Comparison of ENCODE assay signal across 8 mouse cellular contexts in genomic region chr19:7039088-7039720, GRCm38 (mm10). TPM values are rescaled to one million over a fixed set of nuclear protein-coding genes. Genes with fewer than 3 reads are reported as not detected.
DNase-seq lines count a peak whose midpoint lies in the region; ATAC-seq lines count a peak whose summit lies in the region.

No protein-coding gene starts in this region.

- peak overlapping the region; percentile 65 for H3K4me2 ChIP-seq in forebrain, embryonic 15.5 days (replicated peaks)
- peak overlapping the region; percentile 74 for H3K4me2 ChIP-seq in hindbrain, embryonic 11.5 days (replicated peaks; ENCODE audit: low read depth, low read length)

- intact Hi-C loops in gastrocnemius, postnatal 36 days (cut with DNase I) = loop anchor here (5.0 kb wide), 1 partner anchor 42 kb away; the partner anchor contains the start of genes Nudt22 and Trpt1

- peak overlapping the region; percentile 84 for H3K27ac ChIP-seq in forebrain, embryonic 15.5 days (replicated peaks)
- H3K27ac ChIP-seq in hindbrain, embryonic 11.5 days (ENCODE audit: low read depth, low read length) = peak overlapping the region; percentile 87
- peak overlapping the region; percentile 29; the same call in 1 of the 2 replicates for H3K27ac ChIP-seq in macrophage

- peaks cover 37% of the 10 kb centered on the region for H3K4me1 ChIP-seq in forebrain, embryonic 15.5 days
- peaks cover 6% of the 10 kb centered on the region; the same call in 1 of the 2 replicates for H3K4me1 ChIP-seq in hindbrain, embryonic 11.5 days (replicated peaks; ENCODE audit: control insufficient read depth, insufficient read depth, low read length)

- DNase-seq in gastrocnemius, adult 18-20 months (ENCODE audit: low spot score) = peak; percentile 36
- no peak for DNase-seq in gastrocnemius, postnatal 36 days
- peak; percentile 40 for DNase-seq in c-Kit-negative CD71-positive TER-119-positive erythroid progenitor cells, embryonic 14.5 days (ENCODE audit: low read depth, low spot score)
- DNase-seq in hindbrain, embryonic 11.5 days (ENCODE audit: low spot score) = peak; percentile 74
- peak; percentile 56 for DNase-seq in left cerebral cortex, adult 11 months (ENCODE audit: low spot score)
- DNase-seq in spleen, adult 12 weeks (ENCODE audit: low spot score) = peak; percentile 60

- 1% methylated on average over 32 of the region's 35 CpGs for WGBS in forebrain, embryonic 15.5 days
- 2% methylated on average over 35 of the region's 35 CpGs for WGBS in hindbrain, embryonic 11.5 days
- WGBS in macrophage (ENCODE audit: missing documents) = 4% methylated on average over 35 of the region's 35 CpGs

- H3K36me3 ChIP-seq in forebrain, embryonic 15.5 days = peaks cover 14% of the 10 kb centered on the region
- H3K36me3 ChIP-seq in hindbrain, embryonic 11.5 days (ENCODE audit: control insufficient read depth, insufficient read depth, low read length) = 0 out of 2 replicates have a peak, but pooled peaks cover 4% of the 10 kb centered on the region
- 0 out of 2 replicates have a peak, but pooled peaks cover 7% of the 10 kb centered on the region for H3K36me3 ChIP-seq in macrophage (ENCODE audit: inconsistent target)

- peak overlapping the region; percentile 82 for H3K9ac ChIP-seq in forebrain, embryonic 15.5 days (replicated peaks)
- H3K9ac ChIP-seq in hindbrain, embryonic 11.5 days (ENCODE audit: low read depth, low read length) = peak overlapping the region; percentile 96

- H3K27me3 ChIP-seq in forebrain, embryonic 15.5 days = no peaks in the 10 kb centered on the region
- no peaks in the 10 kb centered on the region for H3K27me3 ChIP-seq in hindbrain, embryonic 11.5 days (ENCODE audit: control insufficient read depth, insufficient read depth, low read length)

- no peak for ATAC-seq in forebrain, embryonic 15.5 days (replicated peaks)
- ATAC-seq in hindbrain, embryonic 11.5 days (ENCODE audit: low FRiP score) = peak; percentile 33; the same call in 1 of the 2 replicates

- H3K9me3 ChIP-seq in forebrain, embryonic 15.5 days = no peaks in the 10 kb centered on the region
- H3K9me3 ChIP-seq in hindbrain, embryonic 11.5 days (ENCODE audit: control insufficient read depth, low read length) = no peaks in the 10 kb centered on the region

- H3K4me3 ChIP-seq in forebrain, embryonic 15.5 days = peak overlapping the region; percentile 61
- peak overlapping the region; percentile 97 for H3K4me3 ChIP-seq in hindbrain, embryonic 11.5 days (ENCODE audit: low read depth, low read length)
- peak overlapping the region; percentile 70 for H3K4me3 ChIP-seq in macrophage (ENCODE audit: inconsistent target)

- H3K79me2 ChIP-seq in macrophage (ENCODE audit: inconsistent target) = peaks cover 47% of the 10 kb centered on the region

RNA-seq across cellular contexts. Expression of gene Stip1, which starts 0.6 kb away (rescaled TPM):
- total RNA-seq in gastrocnemius, adult 18-20 months (2021) = 10 to 100 TPM; 89.7 to 98.5 TPM
- total RNA-seq in gastrocnemius, postnatal 36 days (2021) = 10 to 100 TPM; 80.7 to 91.9 TPM
- polyA plus RNA-seq in forebrain, embryonic 15.5 days (2015; fragmentation: Nextera tagmentation; extraction: Ambion mirVana) = 243 and 245 TPM in 2 replicates
- polyA plus RNA-seq in hindbrain, embryonic 11.5 days (2014; fragmentation: Nextera tagmentation; extraction: Ambion mirVana) = 376 and 390 TPM in 2 replicates
- total RNA-seq in macrophage (2018; cell fraction: chromatin; rRNA removed) = 10 to 100 TPM; 15.1 to 68.0 (median 30.0) TPM
- total RNA-seq in macrophage (2018; cell fraction: cytosol; rRNA removed) = 100 to 1,000 TPM in 3 of 26 experiments, 10 to 100 TPM in 23; 58.9 to 126 (median 84.4) TPM
- total RNA-seq in macrophage (2018; cell fraction: nucleus; rRNA removed) = 10 to 100 TPM; 18.8 to 70.9 (median 47.2) TPM
- 53.3 to 149 TPM (median 126 TPM) in 3 replicates for polyA plus RNA-seq in macrophage (2018)

RNA-seq across cellular contexts. Expression of gene Macrod1, which starts 17.4 kb away (rescaled TPM):
- 100 to 1,000 TPM; 276 to 311 TPM for total RNA-seq in gastrocnemius, adult 18-20 months (2021)
- 100 to 1,000 TPM; 240 to 280 TPM for total RNA-seq in gastrocnemius, postnatal 36 days (2021)
- 5.8 and 6.0 TPM in 2 replicates for polyA plus RNA-seq in forebrain, embryonic 15.5 days (2015; fragmentation: Nextera tagmentation; extraction: Ambion mirVana)
- polyA plus RNA-seq in hindbrain, embryonic 11.5 days (2014; fragmentation: Nextera tagmentation; extraction: Ambion mirVana) = 2.8 and 3.1 TPM in 2 replicates
- 10 to 100 TPM in 1 of 26 experiments, 1 to 10 TPM in 21, under 1 TPM in 2, not detected in 2; 0.93 to 10.4 (median 2.1) TPM for total RNA-seq in macrophage (2018; cell fraction: chromatin; rRNA removed)
- 10 to 100 TPM in 10 of 26 experiments, 1 to 10 TPM in 16; 1.2 to 14.3 (median 5.5) TPM for total RNA-seq in macrophage (2018; cell fraction: cytosol; rRNA removed)
- total RNA-seq in macrophage (2018; cell fraction: nucleus; rRNA removed) = 1 to 10 TPM in 14 of 26 experiments, under 1 TPM in 9, not detected in 3; 0.56 to 7.9 (median 1.8) TPM
- polyA plus RNA-seq in macrophage (2018) = 5.5 to 13.5 TPM (median 7.3 TPM) in 3 replicates

RNA-seq across cellular contexts. Expression of gene Fermt3, which starts 19.9 kb away (rescaled TPM):
- total RNA-seq in gastrocnemius, adult 18-20 months (2021) = under 1 TPM; 0.64 to 0.93 TPM
- total RNA-seq in gastrocnemius, postnatal 36 days (2021) = 1 to 10 TPM; 1.1 to 1.5 TPM
- 3.6 and 3.7 TPM in 2 replicates for polyA plus RNA-seq in forebrain, embryonic 15.5 days (2015; fragmentation: Nextera tagmentation; extraction: Ambion mirVana)
- polyA plus RNA-seq in hindbrain, embryonic 11.5 days (2014; fragmentation: Nextera tagmentation; extraction: Ambion mirVana) = 7.3 and 7.6 TPM in 2 replicates
- 100 to 1,000 TPM in 25 of 26 experiments, 10 to 100 TPM in 1; 37.2 to 733 (median 434) TPM for total RNA-seq in macrophage (2018; cell fraction: chromatin; rRNA removed)
- 100 to 1,000 TPM; 156 to 317 (median 234) TPM for total RNA-seq in macrophage (2018; cell fraction: cytosol; rRNA removed)
- total RNA-seq in macrophage (2018; cell fraction: nucleus; rRNA removed) = 100 to 1,000 TPM in 24 of 26 experiments, 10 to 100 TPM in 2; 63.6 to 558 (median 382) TPM
- 194 to 236 TPM (median 225 TPM) in 3 replicates for polyA plus RNA-seq in macrophage (2018)

RNA-seq across cellular contexts. Expression of gene Trpt1, which starts 43.3 kb away (rescaled TPM):
- 10 to 100 TPM; 24.4 to 26.4 TPM for total RNA-seq in gastrocnemius, adult 18-20 months (2021)
- total RNA-seq in gastrocnemius, postnatal 36 days (2021) = 10 to 100 TPM; 21.0 to 23.2 TPM
- 14.8 and 16.0 TPM in 2 replicates for polyA plus RNA-seq in forebrain, embryonic 15.5 days (2015; fragmentation: Nextera tagmentation; extraction: Ambion mirVana)
- polyA plus RNA-seq in hindbrain, embryonic 11.5 days (2014; fragmentation: Nextera tagmentation; extraction: Ambion mirVana) = 10.6 and 11.1 TPM in 2 replicates
- total RNA-seq in macrophage (2018; cell fraction: chromatin; rRNA removed) = 1 to 10 TPM in 22 of 26 experiments, under 1 TPM in 2, not detected in 2; 0.86 to 5.6 (median 3.3) TPM
- total RNA-seq in macrophage (2018; cell fraction: cytosol; rRNA removed) = 1 to 10 TPM in 13 of 26 experiments, under 1 TPM in 13; 0.45 to 1.7 (median 0.97) TPM
- 1 to 10 TPM in 21 of 26 experiments, under 1 TPM in 4, not detected in 1; 0.78 to 6.6 (median 2.1) TPM for total RNA-seq in macrophage (2018; cell fraction: nucleus; rRNA removed)
- polyA plus RNA-seq in macrophage (2018) = 0.55 to 0.80 TPM (median 0.66 TPM) in 3 replicates

RNA-seq across cellular contexts. Expression of gene Nudt22, which starts 43.3 kb away (rescaled TPM):
- 10 to 100 TPM; 12.0 to 13.7 TPM for total RNA-seq in gastrocnemius, adult 18-20 months (2021)
- total RNA-seq in gastrocnemius, postnatal 36 days (2021) = 10 to 100 TPM; 11.4 to 16.5 TPM
- polyA plus RNA-seq in forebrain, embryonic 15.5 days (2015; fragmentation: Nextera tagmentation; extraction: Ambion mirVana) = 18.1 and 18.2 TPM in 2 replicates
- 19.3 and 19.9 TPM in 2 replicates for polyA plus RNA-seq in hindbrain, embryonic 11.5 days (2014; fragmentation: Nextera tagmentation; extraction: Ambion mirVana)
- total RNA-seq in macrophage (2018; cell fraction: chromatin; rRNA removed) = 10 to 100 TPM in 2 of 26 experiments, 1 to 10 TPM in 22, under 1 TPM in 1, not detected in 1; 0.93 to 12.8 (median 4.3) TPM
- 1 to 10 TPM; 2.1 to 8.4 (median 6.4) TPM for total RNA-seq in macrophage (2018; cell fraction: cytosol; rRNA removed)
- total RNA-seq in macrophage (2018; cell fraction: nucleus; rRNA removed) = 1 to 10 TPM in 25 of 26 experiments, not detected in 1; 1.4 to 9.5 (median 4.6) TPM
- 4.5 to 6.6 TPM (median 5.3 TPM) in 3 replicates for polyA plus RNA-seq in macrophage (2018)

Comparison
In these comparisons a context has a peak if more than half of its experiments do, and no peak if none do; other contexts are left out.
1. DNase-seq: peak in gastrocnemius, adult 18-20 months (single experiment), c-Kit-negative CD71-positive TER-119-positive erythroid progenitor cells, embryonic 14.5 days (single experiment), hindbrain, embryonic 11.5 days (single experiment), left cerebral cortex, adult 11 months (single experiment) and spleen, adult 12 weeks (single experiment); none in gastrocnemius, postnatal 36 days (0 of 2).
2. H3K27ac ChIP-seq: peak in every context shown above with its lines; median percentile 87 in hindbrain, embryonic 11.5 days; 84 in forebrain, embryonic 15.5 days; 29 in macrophage.
3. RNA of gene Fermt3, which starts 19.9 kb away (polyA plus RNA-seq): 194 to 236 TPM in macrophage; 7.3 to 7.6 TPM in hindbrain, embryonic 11.5 days and 3.6 to 3.7 TPM in forebrain, embryonic 15.5 days; every median in the first group is over 10 times any median in the second.
4. Peak in every context shown above with its lines, with median percentiles within 50 percentile points of each other: H3K4me3 ChIP-seq.